Mouse (Mus musculus): ENCODE data around the gene Arl13b. TPM values are rescaled to one million over a fixed set of nuclear protein-coding genes. Genes with fewer than 3 reads are reported as not detected.

Gene Arl13b
- 18.5 TPM for polyA plus RNA-seq (2015; fragmentation: Illumina TruSeq; extraction: RNeasy Lipid Tissue Mini Kit (QIAGEN cat#74804); ENCODE audit: insufficient read depth, low replicate concordance)

DNA sequence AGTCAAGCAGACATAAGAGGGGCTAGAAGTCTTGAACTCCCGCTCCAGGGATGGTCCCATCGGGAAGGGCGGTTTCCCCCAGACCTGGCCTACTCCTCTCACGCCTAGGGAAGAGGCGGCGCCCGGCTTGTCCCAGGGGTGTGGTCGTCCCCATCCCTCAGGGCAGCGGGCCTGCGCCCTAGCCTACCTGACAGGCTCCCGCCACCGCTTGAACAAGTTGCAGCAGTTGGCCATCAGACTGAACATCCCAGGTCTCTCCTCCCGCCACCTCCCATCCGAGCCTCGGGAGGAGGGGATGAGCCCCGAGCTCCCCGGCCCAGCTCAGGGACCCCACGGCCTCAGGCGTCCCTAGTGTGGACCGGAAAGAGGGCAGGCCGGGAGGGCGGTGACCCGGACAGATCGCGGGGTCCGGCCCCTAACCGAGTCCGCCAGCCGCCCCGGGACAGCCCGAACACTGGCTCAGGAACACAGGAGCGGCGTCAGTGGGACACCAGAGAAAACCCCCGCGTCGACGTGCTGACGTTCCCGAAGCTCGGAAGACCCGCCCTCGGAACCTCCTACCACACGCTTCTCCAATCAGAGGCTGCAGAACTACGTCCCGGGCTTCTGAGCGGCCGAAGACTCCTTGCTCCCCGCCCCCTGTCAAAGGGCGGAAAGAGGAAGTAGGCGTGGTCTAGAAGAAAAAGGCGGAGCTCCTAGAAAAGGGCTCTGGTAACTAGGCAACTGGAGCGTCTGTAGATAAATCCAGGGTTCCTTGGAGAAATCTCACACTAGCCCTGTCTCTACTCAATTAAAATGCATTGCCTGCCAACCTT is at the start of gene Arl13b:
TSS of gene Arl13b (minus strand) at position 543 of the 815 bp plus-strand sequence.

GRCm38 (mm10) chr16:62854191-62855068 is 7.6 kb upstream of the Arl13b start, which contains the start of gene Pros1:
TSS of gene Pros1 (plus strand) at chr16:62854307.

GRCm38 (mm10) chr16:62814491-62814890 is 32.3 kb downstream of the Arl13b start, which contains the start of gene Stx19:
TSS of gene Stx19 (plus strand) at chr16:62814676.

GRCm38 (mm10) chr16:62786621-62787331 is 60.1 kb downstream of the Arl13b start, which contains the start of gene Nsun3:
TSS of gene Nsun3 (minus strand) at chr16:62786818.

Other genes starting within 250 kb of the Arl13b start
- gene Nsun3, start 60.2 kb downstream of the Arl13b start, polyA plus RNA-seq (2015; fragmentation: Illumina TruSeq; extraction: RNeasy Lipid Tissue Mini Kit (QIAGEN cat#74804); ENCODE audit: insufficient read depth, low replicate concordance), result 15.4 TPM
- not detected for gene Stx19, start 32.4 kb downstream of the Arl13b start, polyA plus RNA-seq (2015; fragmentation: Illumina TruSeq; extraction: RNeasy Lipid Tissue Mini Kit (QIAGEN cat#74804); ENCODE audit: insufficient read depth, low replicate concordance)
- gene Pros1, start 7.3 kb upstream of the Arl13b start, polyA plus RNA-seq (2015; fragmentation: Illumina TruSeq; extraction: RNeasy Lipid Tissue Mini Kit (QIAGEN cat#74804); ENCODE audit: insufficient read depth, low replicate concordance), result 31.9 TPM

Data from spleen, adult 10 weeks (tissue).